In genomic region chr17:72837824-72838474, GRCm38 (mm10) we compare ENCODE assay signal across 8 mouse cellular contexts. TPM values are rescaled to one million over a fixed set of nuclear protein-coding genes. Genes with fewer than 3 reads are reported as not detected.
A peak's percentile ranks its signal among the peaks of the same experiment; 100 is the strongest.
DNase-seq lines count a peak whose midpoint lies in the region; ATAC-seq lines count a peak whose summit lies in the region.

No protein-coding gene starts in this region.

- peaks cover 12% of the 10 kb centered on the region for H3K4me1 ChIP-seq in embryonic facial prominence, embryonic 14.5 days (ENCODE audit: control insufficient read depth, insufficient read depth, low read length)
- H3K4me1 ChIP-seq in intestine, embryonic 15.5 days (replicated peaks), result peaks cover 6% of the 10 kb centered on the region
- H3K4me1 ChIP-seq in neural tube, embryonic 12.5 days, result peaks cover 6% of the 10 kb centered on the region; the same call in 1 of the 2 replicates

- H3K36me3 ChIP-seq in embryonic facial prominence, embryonic 14.5 days (ENCODE audit: control insufficient read depth, insufficient read depth, low read length), result peaks cover 5% of the 10 kb centered on the region; the same call in 1 of the 2 replicates
- no peaks in the 10 kb centered on the region for H3K36me3 ChIP-seq in intestine, embryonic 15.5 days
- H3K36me3 ChIP-seq in neural tube, embryonic 12.5 days, result no peaks in the 10 kb centered on the region

- DNase-seq in cerebellum, adult 9-10 months, result peak; percentile 55
- no peak for DNase-seq in cerebellum, postnatal 25 days
- DNase-seq in 3134 (ENCODE audit: extremely low read depth, insufficient read length, low spot score), result peak; percentile 13
- no peak for DNase-seq in embryonic facial prominence, embryonic 14.5 days (ENCODE audit: low spot score)
- no peak for DNase-seq in frontal cortex, postnatal 10 days (ENCODE audit: low spot score in 2 of 2)
- no peak for DNase-seq in left cerebral cortex, postnatal 4 days

- H3K9ac ChIP-seq in embryonic facial prominence, embryonic 14.5 days (ENCODE audit: low read depth, low read length), result peak overlapping the region; percentile 88
- peak overlapping the region; percentile 97 for H3K9ac ChIP-seq in intestine, embryonic 15.5 days
- peak overlapping the region; percentile 98 for H3K9ac ChIP-seq in neural tube, embryonic 12.5 days

- WGBS in embryonic facial prominence, embryonic 14.5 days, result 10% methylated on average over 8 of the region's 8 CpGs
- 17% methylated on average over 8 of the region's 8 CpGs for WGBS in intestine, embryonic 15.5 days
- 22% methylated on average over 8 of the region's 8 CpGs for WGBS in neural tube, embryonic 12.5 days

- peak overlapping the region; percentile 72 for H3K4me2 ChIP-seq in embryonic facial prominence, embryonic 14.5 days (ENCODE audit: low read depth, low read length)
- H3K4me2 ChIP-seq in intestine, embryonic 15.5 days (replicated peaks), result peak overlapping the region; percentile 78
- peak overlapping the region; percentile 70 for H3K4me2 ChIP-seq in neural tube, embryonic 12.5 days (replicated peaks)

- no peaks in the 10 kb centered on the region for H3K27me3 ChIP-seq in embryonic facial prominence, embryonic 14.5 days (replicated peaks; ENCODE audit: control insufficient read depth, insufficient read depth, low read length)
- no peaks in the 10 kb centered on the region for H3K27me3 ChIP-seq in intestine, embryonic 15.5 days (replicated peaks)
- H3K27me3 ChIP-seq in neural tube, embryonic 12.5 days (replicated peaks), result no peaks in the 10 kb centered on the region

- H3K9me3 ChIP-seq in embryonic facial prominence, embryonic 14.5 days (ENCODE audit: control insufficient read depth, low read length), result no peaks in the 10 kb centered on the region
- no peaks in the 10 kb centered on the region for H3K9me3 ChIP-seq in intestine, embryonic 15.5 days
- no peaks in the 10 kb centered on the region for H3K9me3 ChIP-seq in neural tube, embryonic 12.5 days

- H3K27ac ChIP-seq in embryonic facial prominence, embryonic 14.5 days (replicated peaks; ENCODE audit: low read depth, low read length), result no peak overlapping the region; the same call in 1 of the 2 replicates
- 0 out of 2 replicates have a peak overlapping the region, but pooled peaks have one; percentile 97 for H3K27ac ChIP-seq in intestine, embryonic 15.5 days
- H3K27ac ChIP-seq in neural tube, embryonic 12.5 days, result peak overlapping the region; percentile 94; the same call in 1 of the 2 replicates

- peak overlapping the region; percentile 97 for H3K4me3 ChIP-seq in embryonic facial prominence, embryonic 14.5 days (ENCODE audit: low read depth, low read length)
- H3K4me3 ChIP-seq in intestine, embryonic 15.5 days (replicated peaks), result peak overlapping the region; percentile 93
- peak overlapping the region; percentile 92 for H3K4me3 ChIP-seq in neural tube, embryonic 12.5 days

- ATAC-seq in embryonic facial prominence, embryonic 14.5 days (ENCODE audit: low read depth), result no peak
- no peak for ATAC-seq in intestine, embryonic 15.5 days
- no peak for ATAC-seq in neural tube, embryonic 12.5 days (ENCODE audit: low FRiP score, low read depth)

- intact Hi-C loops in left cerebral cortex, postnatal 4 days (cut with DNase I), result no loop called here

RNA-seq across cellular contexts. Expression of gene Ypel5, which starts 1.7 kb away (rescaled TPM):
- polyA plus RNA-seq in embryonic facial prominence, embryonic 14.5 days (2014; fragmentation: Nextera tagmentation; extraction: Ambion mirVana), result 53.9 and 55.2 TPM in 2 replicates
- polyA plus RNA-seq in intestine, embryonic 15.5 days (2015; fragmentation: Nextera tagmentation; extraction: Ambion mirVana), result 35.5 and 38.9 TPM in 2 replicates
- 82.7 and 87.7 TPM in 2 replicates for polyA plus RNA-seq in neural tube, embryonic 12.5 days (2016; fragmentation: Nextera tagmentation; extraction: Ambion mirVana)
- total RNA-seq in left cerebral cortex, postnatal 4 days (2021), result 10 to 100 TPM; 53.1 to 53.7 TPM

Comparison
In these comparisons a context has a peak if more than half of its experiments do, and no peak if none do; other contexts are left out.
1. DNase-seq: peak in cerebellum, adult 9-10 months (single experiment) and 3134 (single experiment); none in cerebellum, postnatal 25 days (0 of 2), embryonic facial prominence, embryonic 14.5 days (single experiment), frontal cortex, postnatal 10 days (0 of 2) and left cerebral cortex, postnatal 4 days (single experiment).
2. Peak in every context shown above with its lines, with median percentiles within 50 percentile points of each other: H3K4me2 ChIP-seq, H3K4me3 ChIP-seq and H3K9ac ChIP-seq.